Mouse (Mus musculus) v-Abl transformed pro-B cells (cell line): ENCODE measurements at regions not wholly inside any gene's neighbourhood (a gene's known extent, or its start where the extent isn't known, plus 50 kb on each side); places are given as distances from the start of the nearest gene placed in this dataset.

Experiments
- in situ Hi-C, 2 experiments: fragments of 400-800 bp; cut with MboI; formaldehyde crosslinking; loops; one replicate each; pipeline ENCODE4 v1.15.1; 2025; ENCODE audit not compliant: unreplicated experiment in 2 of 2

- in situ Hi-C loops, result no loop called here
These were observed 77.5 kb upstream of the Tiam2 start for GRCm38 (mm10) chr17:3248875-3249274.

GRCm38 (mm10) chr17:3249320-3249719, 77.1 kb upstream of the Tiam2 start:
- in situ Hi-C loops, result no loop called here

GRCm38 (mm10) chr17:3251176-3251575, 75.2 kb upstream of the Tiam2 start:
- in situ Hi-C loops, result no loop called here

DNA sequence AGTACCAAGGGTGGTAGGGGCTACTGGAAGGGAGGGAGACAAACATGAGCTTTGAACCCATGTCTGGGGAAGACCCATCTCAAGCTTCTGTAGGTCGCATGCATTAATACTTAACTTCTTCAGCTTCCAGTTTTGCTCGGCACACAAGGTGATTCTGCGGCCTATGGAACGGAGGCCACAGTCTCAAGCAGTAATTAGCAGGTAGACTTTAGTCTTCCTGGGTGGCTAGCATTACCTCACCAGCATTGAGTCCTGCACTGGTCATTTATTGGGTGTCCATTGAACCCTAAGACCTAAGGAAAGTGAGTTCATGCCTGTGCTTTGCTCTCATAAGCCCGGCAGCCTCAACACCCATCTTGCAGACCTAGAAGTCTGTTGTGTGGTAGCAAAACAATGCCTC, 74.4 kb upstream of the Tiam2 start:
- in situ Hi-C loops, result no loop called here

GRCm38 (mm10) chr17:3253508-3254176, 72.7 kb upstream of the Tiam2 start:
- in situ Hi-C loops, result no loop called here

DNA sequence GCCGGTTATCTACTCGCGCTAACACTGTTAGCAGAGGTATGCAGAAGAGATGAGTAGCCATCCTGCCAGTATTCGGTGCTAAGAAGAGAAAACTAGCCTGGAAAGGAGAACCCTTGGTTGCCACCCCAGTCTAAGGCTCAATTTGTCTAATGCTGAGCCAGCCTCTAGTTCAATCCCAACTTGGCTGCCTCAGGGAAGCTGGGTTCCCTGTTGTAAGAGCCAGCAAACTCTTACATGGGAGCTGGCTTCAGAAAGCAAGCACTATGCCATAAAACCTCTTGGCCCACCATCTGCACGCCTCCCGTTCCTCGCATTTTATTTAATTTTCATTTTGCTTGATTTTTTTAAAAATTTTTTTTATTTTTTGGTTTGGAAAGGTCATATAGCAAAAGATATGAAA, 69.6 kb upstream of the Tiam2 start:
- in situ Hi-C loops, result no loop called here

GRCm38 (mm10) chr17:3258811-3259510, 67.4 kb upstream of the Tiam2 start:
- in situ Hi-C loops, result no loop called here

DNA sequence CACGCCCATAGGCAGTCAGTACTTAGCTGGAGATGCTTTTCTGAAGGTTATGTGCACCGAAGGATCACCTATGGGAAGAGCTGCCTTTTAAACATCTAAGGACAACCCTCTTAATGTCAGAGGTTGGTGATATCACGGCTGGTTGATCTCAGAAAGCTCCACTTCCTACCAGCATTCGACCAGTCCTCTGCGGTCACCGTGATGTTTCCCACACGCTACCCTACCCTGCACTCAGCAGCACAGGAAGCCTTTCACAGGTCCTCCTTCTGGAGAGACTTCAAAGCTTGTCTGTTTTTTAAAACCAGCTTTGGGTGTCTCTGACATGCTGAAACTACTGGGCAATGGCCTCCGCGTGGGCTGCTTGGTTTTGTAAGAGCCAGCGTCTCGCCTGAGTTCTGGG, 65.6 kb upstream of the Tiam2 start:
- in situ Hi-C loops, result loop anchor here in 1 of 2 experiments (10.0 kb wide), 1 partner anchor 184 kb away; no protein-coding TSS in a partner anchor

DNA sequence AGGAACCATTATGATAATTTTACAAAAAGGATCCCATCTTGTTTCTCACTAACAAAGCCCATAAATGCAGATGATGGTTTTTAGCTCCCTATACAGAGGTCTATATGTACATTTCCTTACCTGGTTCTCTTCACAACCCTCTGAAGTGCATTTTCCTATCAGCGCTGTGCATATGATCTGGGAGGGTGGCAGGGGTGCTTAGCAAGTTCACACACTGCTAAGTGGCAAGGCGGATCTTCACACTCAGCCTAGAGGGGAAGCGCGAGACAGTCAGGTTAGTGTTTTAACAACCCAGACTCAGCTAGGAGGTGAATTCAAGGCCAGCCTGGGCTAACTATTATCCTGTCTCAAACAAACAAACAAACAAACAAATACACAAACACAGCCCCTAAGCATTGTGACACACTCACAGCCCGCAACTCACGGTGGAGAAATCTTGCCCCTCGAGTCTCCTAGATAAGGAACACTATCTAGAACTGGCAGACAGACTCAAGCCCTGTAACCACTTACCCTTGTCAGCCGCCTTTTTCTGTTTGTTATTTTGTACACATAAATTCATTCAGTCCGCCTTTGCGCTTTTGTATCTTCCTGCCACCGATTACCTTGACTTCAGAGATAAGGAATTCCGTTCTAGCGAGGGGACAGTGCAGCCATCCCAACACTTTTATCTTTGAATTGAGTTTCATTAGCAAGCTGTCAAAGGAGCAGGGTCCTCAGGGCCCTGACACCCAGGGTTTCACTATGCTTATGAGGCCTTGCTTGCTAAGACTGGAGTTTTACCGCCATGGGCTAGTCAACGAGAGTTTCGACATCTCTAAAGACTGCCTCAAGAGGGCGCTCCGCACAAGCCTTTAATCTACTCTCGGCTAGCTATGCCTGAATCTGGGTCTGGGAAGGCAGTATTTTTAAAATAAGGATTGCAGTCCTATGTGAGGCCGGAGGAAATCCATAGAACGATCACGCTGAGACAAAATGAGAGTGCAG, 53.0 kb upstream of the Tiam2 start:
- in situ Hi-C loops, result no loop called here

DNA sequence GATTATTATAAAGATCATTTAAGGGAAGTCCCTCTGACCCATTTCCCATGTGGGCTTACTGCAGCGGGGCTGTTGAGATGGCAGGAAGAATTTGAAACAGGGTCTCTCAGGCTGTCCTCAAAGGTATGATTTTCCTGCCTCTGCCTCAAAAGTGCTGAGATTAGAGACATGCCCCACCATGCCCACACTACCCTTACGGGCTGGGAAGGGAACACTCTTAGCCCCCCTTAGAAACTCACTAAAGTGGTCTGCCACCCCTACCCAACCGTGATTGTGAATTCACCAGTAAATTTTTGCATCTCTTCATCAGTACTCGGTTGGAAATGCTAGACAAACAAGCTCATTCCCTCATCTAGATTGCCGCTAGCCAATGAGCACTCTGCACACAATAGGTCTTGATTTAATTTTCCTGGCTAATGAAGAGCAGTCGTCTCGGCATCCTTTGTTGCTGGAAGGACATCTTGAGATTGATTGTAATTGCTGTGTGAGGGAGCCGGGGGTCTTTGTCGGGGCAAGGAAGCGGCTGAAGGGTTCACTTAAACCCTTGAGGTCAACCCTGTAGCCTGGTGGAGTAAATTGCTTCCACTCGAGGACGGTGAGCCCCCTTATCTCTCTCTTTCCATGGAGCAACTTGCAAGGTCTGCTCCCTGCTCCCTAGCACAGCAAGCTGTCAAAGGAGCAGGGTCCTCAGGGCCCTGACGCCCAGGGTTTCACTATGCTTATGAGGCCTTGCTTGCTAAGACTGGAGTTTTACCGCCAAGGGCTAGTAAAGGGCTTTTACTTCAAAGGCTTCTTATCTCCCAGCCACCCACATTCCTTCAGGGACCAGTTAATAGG, 51.7 kb upstream of the Tiam2 start:
- in situ Hi-C loops, result no loop called here
